Mouse (Mus musculus) forebrain, postnatal 0 days (tissue): Measurements from ENCODE around the gene Itga4. TPM values are rescaled to one million over a fixed set of nuclear protein-coding genes. Genes with fewer than 3 reads are reported as not detected.

Experiments
- ATAC-seq: fragments of 200-750 bp; cut with Nextera tagmentation; 2 replicates; pipeline ENCODE4 v1.8.0; 2017; ENCODE audit warnings: mild to moderate bottlenecking, moderate library complexity
- DNase-seq: peaks from one replicate; pipeline ENCODE4 v3.0.0-alpha.2; 2015
- H3K27ac ChIP-seq: fragments of 300-500 bp; sonication (generic); 2 replicates; pipeline ENCODE4 v1.5.1; 2014; ENCODE audit warnings: low read depth, mild to moderate bottlenecking, antibody characterized with exemption, low read length, moderate library complexity, mixed read lengths
- H3K27me3 ChIP-seq: fragments of 300-500 bp; sonication (generic); 2 replicates; pipeline ENCODE4 v1.6.1; 2014; ENCODE audit warnings: mild to moderate bottlenecking, low read length, mixed read lengths; ENCODE audit not compliant: insufficient read depth
- H3K36me3 ChIP-seq: fragments of 300-500 bp; sonication (generic); 2 replicates; pipeline ENCODE4 v1.6.1; 2014; ENCODE audit warnings: mild to moderate bottlenecking, moderate library complexity; ENCODE audit not compliant: insufficient read depth
- H3K4me1 ChIP-seq: fragments of 300-500 bp; sonication (generic); 2 replicates; pipeline ENCODE4 v1.6.1; 2014; ENCODE audit warnings: antibody characterized with exemption; ENCODE audit not compliant: insufficient read depth
- H3K4me2 ChIP-seq: fragments of 300-500 bp; sonication (generic); 2 replicates; pipeline ENCODE4 v1.6.1; 2014; ENCODE audit warnings: low read depth, mild to moderate bottlenecking, moderate library complexity
- H3K4me3 ChIP-seq: fragments of 300-500 bp; sonication (generic); 2 replicates; pipeline ENCODE4 v1.5.1; 2014; ENCODE audit warnings: low read depth, low read length, mixed read lengths
- H3K9ac ChIP-seq: fragments of 300-500 bp; sonication (generic); 2 replicates; pipeline ENCODE4 v1.6.1; 2014; ENCODE audit warnings: mild to moderate bottlenecking
- H3K9me3 ChIP-seq: fragments of 300-500 bp; sonication (generic); 2 replicates; pipeline ENCODE4 v1.6.1; 2016; ENCODE audit warnings: low read length
- CTCF ChIP-seq: sonication (generic); IDR thresholded peaks from 2 replicates; pipeline ENCODE4 v1.5.1; 2016; ENCODE audit warnings: antibody characterized with exemption, control low read depth, low read depth
- WGBS: fragments of 180-500 bp; shearing (Covaris S2); extraction: QIAGEN DNeasy Blood & Tissue Kit; methylation state at CpG from one replicate; pipeline ENCODE4 v1.1.7; 2014; 5-methylcytosine and 5-hydroxymethylcytosine counted together
- polyA plus RNA-seq: library from polyadenylated mRNA; unstranded; fragments of >200 nt; fragmentation: Nextera tagmentation; extraction: Ambion mirVana; gene quantifications from 2 replicates; pipeline ENCODE4 v1.2.1, GENCODE M21; 2015
- total RNA-seq: library from RNA; depleted of rRNA; stranded (reverse); fragments of >200 nt; gene quantifications from 2 replicates; pipeline ENCODE4 v1.2.3, GENCODE M21; 2014

Gene Itga4
- total and polyA plus RNA-seq, 2 experiments from 2014 or later: 1.5 to 4.1 TPM

GRCm38 (mm10) chr2:79265665-79266064 is 10.4 kb downstream of the Itga4 start:
- 47% methylated on average over 4 of the region's 4 CpGs for WGBS
- ATAC-seq (no peak), DNase-seq (peak; percentile 25)
- no peak overlapping the region for H3K9ac ChIP-seq
- TF ChIP-seq CTCF: peak; percentile 59
- no peak overlapping the region for H3K27ac ChIP-seq
- no peaks in the 10 kb centered on the region for H3K4me1 ChIP-seq
- H3K27me3 ChIP-seq: no peaks in the 10 kb centered on the region
- no peaks in the 10 kb centered on the region for H3K36me3 ChIP-seq
- H3K4me3 ChIP-seq: no peak overlapping the region
- no peaks in the 10 kb centered on the region for H3K9me3 ChIP-seq
- no peak overlapping the region for H3K4me2 ChIP-seq

- no peaks in the 10 kb centered on the region for H3K27me3 ChIP-seq
- WGBS: 97% methylated on average over 3 of the region's 3 CpGs
- H3K9ac ChIP-seq: no peak overlapping the region
- H3K36me3 ChIP-seq: no peaks in the 10 kb centered on the region
- no peak overlapping the region for H3K4me3 ChIP-seq
- H3K4me2 ChIP-seq: no peak overlapping the region
- H3K4me1 ChIP-seq: no peaks in the 10 kb centered on the region
- no peak overlapping the region for H3K27ac ChIP-seq
- no peak for TF ChIP-seq CTCF
- DNase-seq: no peak
- H3K9me3 ChIP-seq: no peaks in the 10 kb centered on the region
- ATAC-seq: no peak
Measured at GRCm38 (mm10) chr2:79266480-79266879, 11.3 kb downstream of the Itga4 start.

DNA sequence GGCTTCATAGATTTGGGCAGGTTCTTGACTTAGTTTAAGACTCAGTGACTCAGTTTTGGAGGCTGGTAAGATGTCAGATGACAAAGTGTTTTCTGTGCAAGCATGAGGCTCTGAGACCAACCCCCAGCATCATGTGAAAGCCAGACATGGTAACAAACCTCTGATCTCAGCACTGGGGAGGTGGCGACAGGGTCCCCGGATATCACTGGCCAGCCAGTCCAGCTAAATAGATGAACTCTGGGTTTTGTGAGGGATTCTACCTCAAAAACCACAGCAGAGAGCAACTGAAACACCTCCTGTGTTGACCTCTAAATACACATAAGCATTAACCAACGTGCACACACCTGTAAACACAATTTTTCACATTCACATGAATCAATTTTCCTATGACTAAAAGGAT is 12.0 kb downstream of the Itga4 start:
- ATAC-seq: no peak
- Histone ChIP-seq H3K27ac (no peak overlapping the region), H3K36me3 (no peaks in the 10 kb centered on the region), H3K27me3 (no peaks in the 10 kb centered on the region), H3K4me1 (no peaks in the 10 kb centered on the region), H3K4me3 (no peak overlapping the region), H3K9ac (no peak overlapping the region), H3K4me2 (no peak overlapping the region), H3K9me3 (no peaks in the 10 kb centered on the region)
- 93% methylated on average over 3 of the region's 3 CpGs for WGBS
- no peak for DNase-seq
- TF ChIP-seq CTCF: no peak

GRCm38 (mm10) chr2:79268863-79269262 is 13.6 kb downstream of the Itga4 start:
- Histone ChIP-seq H3K9me3 (no peaks in the 10 kb centered on the region), H3K4me3 (no peak overlapping the region), H3K27ac (no peak overlapping the region), H3K9ac (no peak overlapping the region), H3K36me3 (no peaks in the 10 kb centered on the region), H3K4me2 (no peak overlapping the region), H3K27me3 (no peaks in the 10 kb centered on the region), H3K4me1 (no peaks in the 10 kb centered on the region)
- TF ChIP-seq CTCF: no peak
- DNase-seq (no peak), ATAC-seq (no peak)
- WGBS: 85% methylated on average over 4 of the region's 4 CpGs

GRCm38 (mm10) chr2:79270034-79270535 is 14.9 kb downstream of the Itga4 start:
- no peak for DNase-seq
- Histone ChIP-seq H3K36me3 (no peaks in the 10 kb centered on the region), H3K4me1 (no peaks in the 10 kb centered on the region), H3K9me3 (no peaks in the 10 kb centered on the region), H3K9ac (no peak overlapping the region), H3K27ac (no peak overlapping the region), H3K4me3 (no peak overlapping the region), H3K4me2 (no peak overlapping the region), H3K27me3 (no peaks in the 10 kb centered on the region)
- TF ChIP-seq CTCF: no peak
- no peak; the same call in 1 of the 2 replicates for ATAC-seq
- 55% methylated on average over 3 of the region's 3 CpGs for WGBS

DNA sequence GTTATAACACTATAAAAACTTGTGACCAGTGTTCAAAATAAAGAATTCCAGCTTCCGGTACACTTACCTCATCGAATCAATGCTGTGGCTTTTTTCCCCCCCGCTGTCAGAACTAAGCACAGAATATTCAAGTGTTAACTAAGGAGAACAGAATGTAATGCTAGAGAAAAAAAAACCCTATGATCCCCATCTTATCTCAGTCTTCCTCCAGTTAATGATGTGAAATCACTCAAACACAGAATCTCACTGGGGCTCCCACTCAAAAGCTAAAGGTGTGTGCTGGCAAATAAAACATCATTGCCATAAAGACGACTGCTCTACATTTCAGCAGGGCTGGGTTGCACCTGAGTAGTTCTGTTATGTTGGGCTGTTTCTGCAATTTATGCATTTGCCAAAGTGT is 16.6 kb downstream of the Itga4 start:
- 94% methylated on average over 4 of the region's 4 CpGs for WGBS

DNA sequence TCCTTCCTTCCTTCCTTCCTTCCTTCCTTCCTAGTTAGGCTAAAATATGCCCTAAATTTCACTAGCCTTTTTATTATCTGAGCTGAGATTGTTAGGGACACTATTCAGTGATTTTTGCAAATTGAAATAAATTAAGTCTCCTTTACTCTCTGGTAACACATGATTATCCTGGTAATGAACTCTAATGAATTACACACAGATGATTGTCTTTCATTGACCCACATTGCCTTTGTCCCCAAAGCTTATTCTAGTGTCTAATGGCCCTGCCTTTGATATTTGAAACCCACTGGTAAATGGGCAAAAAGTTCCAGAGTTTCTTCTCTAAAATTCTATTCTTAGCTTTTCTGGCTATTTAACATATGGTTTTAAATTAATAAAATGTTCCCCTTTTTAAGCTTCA is 23.4 kb downstream of the Itga4 start:
- DNase-seq (no peak), ATAC-seq (no peak)
- H3K27ac ChIP-seq: no peak overlapping the region
- no peak for TF ChIP-seq CTCF
- H3K4me3 ChIP-seq: no peak overlapping the region
- no peak overlapping the region for H3K9ac ChIP-seq
- no peaks in the 10 kb centered on the region for H3K4me1 ChIP-seq
- no peak overlapping the region for H3K4me2 ChIP-seq
- no peaks in the 10 kb centered on the region for H3K36me3 ChIP-seq
- no peaks in the 10 kb centered on the region; the same call in 1 of the 2 replicates for H3K27me3 ChIP-seq
- H3K9me3 ChIP-seq: no peaks in the 10 kb centered on the region

More for the DNA sequence above, 16.6 kb downstream of the Itga4 start:
- Histone ChIP-seq H3K4me1 (no peaks in the 10 kb centered on the region), H3K27ac (no peak overlapping the region), H3K4me3 (no peak overlapping the region), H3K4me2 (no peak overlapping the region), H3K27me3 (no peaks in the 10 kb centered on the region; the same call in 1 of the 2 replicates), H3K9me3 (no peaks in the 10 kb centered on the region), H3K9ac (no peak overlapping the region), H3K36me3 (no peaks in the 10 kb centered on the region)
- no peak for TF ChIP-seq CTCF
- ATAC-seq (no peak), DNase-seq (no peak)
